Mouse (Mus musculus): ENCODE measurements at regions not wholly inside any gene's neighbourhood (a gene's known extent, or its start where the extent isn't known, plus 50 kb on each side); places are given as distances from the start of the nearest gene placed in this dataset.

- H3K4me3 ChIP-seq (ENCODE audit: control insufficient read depth in 1 of 2, insufficient read depth in 1 of 2, low read depth in 2 of 2, low read length in 2 of 2): no peak overlapping the region
- H3K9ac ChIP-seq (ENCODE audit: control insufficient read depth, low read depth, low read length, poor library complexity, severe bottlenecking): no peak overlapping the region
- H3K36me3 ChIP-seq (ENCODE audit: control insufficient read depth in 1 of 2, insufficient read depth in 2 of 2, low read length in 2 of 2): no peaks in the 10 kb centered on the region
- peak; percentile 7 for DNase-seq (ENCODE audit: low read depth, low spot score)
- no peaks in the 10 kb centered on the region for H3K79me2 ChIP-seq (ENCODE audit: control insufficient read depth, insufficient read depth, low read length, poor library complexity)
- H3K9me3 ChIP-seq (replicated peaks; ENCODE audit: insufficient read depth, low read length): no peaks in the 10 kb centered on the region
- H3K27me3 ChIP-seq (ENCODE audit: control insufficient read depth in 1 of 2, insufficient read depth in 2 of 2, low read length in 2 of 2): no peaks in the 10 kb centered on the region
- TF ChIP-seq JUND (IDR thresholded peaks at IDR 0.05; ENCODE audit: low read depth, low read length) (no peak), POLR2A (IDR thresholded peaks at IDR 0.05; ENCODE audit: control insufficient read depth in 1 of 2, insufficient read depth in 1 of 2, low read depth in 1 of 2, low read length in 2 of 2, poor library complexity in 1 of 2) (no peak), MYB (IDR thresholded peaks at IDR 0.05; ENCODE audit: low read depth, low read length) (no peak), E2F4 (IDR thresholded peaks at IDR 0.05; ENCODE audit: borderline replicate concordance, low read depth, low read length) (no peak), USF2 (IDR thresholded peaks at IDR 0.05; ENCODE audit: borderline replicate concordance in 1 of 2, insufficient read depth in 1 of 2, low read depth in 1 of 2, low read length in 2 of 2) (no peak), MAZ (IDR thresholded peaks at IDR 0.05; ENCODE audit: low read depth, low read length) (no peak), CTCF (IDR thresholded peaks at IDR 0.05 in 2 of 3, conservative IDR thresholded peaks at IDR 0.05 in 1 of 3; ENCODE audit: control insufficient read depth in 1 of 3, insufficient read depth in 1 of 3, low read depth in 2 of 3, low read length in 3 of 3, poor library complexity in 1 of 3, severe bottlenecking in 1 of 3) (no peak)
- H3K27ac ChIP-seq (ENCODE audit: control insufficient read depth, low read depth, low read length): no peak overlapping the region
- H3K4me1 ChIP-seq (ENCODE audit: control insufficient read depth in 1 of 2, insufficient read depth in 2 of 2, low read length in 2 of 2): no peaks in the 10 kb centered on the region
Observed at GRCm38 (mm10) chr2:46251562-46251961, 1134.4 kb upstream of the Zeb2 start.

- peaks cover 0 to 5% of the 10 kb centered on the region in 2 experiments; a peak in 2 of 4 replicates for H3K36me3 ChIP-seq (ENCODE audit: control insufficient read depth in 1 of 2, insufficient read depth in 2 of 2, low read length in 2 of 2)
- no peaks in the 10 kb centered on the region for H3K79me2 ChIP-seq (ENCODE audit: control insufficient read depth, insufficient read depth, low read length, poor library complexity)
- no peak for TF ChIP-seq JUND (IDR thresholded peaks at IDR 0.05; ENCODE audit: low read depth, low read length)
- TF ChIP-seq USF2 (IDR thresholded peaks at IDR 0.05; ENCODE audit: borderline replicate concordance in 1 of 2, insufficient read depth in 1 of 2, low read depth in 1 of 2, low read length in 2 of 2): no peak
- no peak for TF ChIP-seq RCOR1 (IDR thresholded peaks at IDR 0.05; ENCODE audit: low read depth, low read length)
- 0 out of 2 replicates have a peak, but pooled peaks have one; percentile 13 for TF ChIP-seq TCF12 (IDR thresholded peaks at IDR 0.05; ENCODE audit: low read depth, low read length)
- TF ChIP-seq CTCF (IDR thresholded peaks at IDR 0.05 in 2 of 3, conservative IDR thresholded peaks at IDR 0.05 in 1 of 3; ENCODE audit: control insufficient read depth in 1 of 3, insufficient read depth in 1 of 3, low read depth in 2 of 3, low read length in 3 of 3, poor library complexity in 1 of 3, severe bottlenecking in 1 of 3): no peak
- peak; percentile 31; the same call in 1 of the 2 replicates for TF ChIP-seq GATA1 (IDR thresholded peaks at IDR 0.05; ENCODE audit: low read depth, low read length)
- peak; percentile 21 to 54; a peak in 2 of 4 replicates for TF ChIP-seq EP300 (IDR thresholded peaks at IDR 0.05; ENCODE audit: low read depth in 1 of 2, low read length in 2 of 2)
- TF ChIP-seq ELF1 (IDR thresholded peaks at IDR 0.05; ENCODE audit: low read depth, low read length): 0 out of 2 replicates have a peak, but pooled peaks have one; percentile 20
- TF ChIP-seq NRF1 (IDR thresholded peaks at IDR 0.05; ENCODE audit: insufficient read depth, low read depth, low read length, poor library complexity, severe bottlenecking): no peak
- TF ChIP-seq POLR2AphosphoS5 (IDR thresholded peaks at IDR 0.05; ENCODE audit: borderline replicate concordance, low read depth, low read length): no peak
- TF ChIP-seq SMC3 (IDR thresholded peaks at IDR 0.05; ENCODE audit: low read depth, low read length): 0 out of 2 replicates have a peak, but pooled peaks have one; percentile 14
- TF ChIP-seq UBTF (IDR thresholded peaks at IDR 0.05; ENCODE audit: borderline replicate concordance, insufficient read depth, low read depth, low read length): no peak
- no peak for TF ChIP-seq NELFE (IDR thresholded peaks at IDR 0.05; ENCODE audit: low read depth, low read length)
- 0 out of 2 replicates have a peak, but pooled peaks have one; percentile 4 for TF ChIP-seq ZC3H11A (IDR thresholded peaks at IDR 0.05; ENCODE audit: low read depth, low read length)
- TF ChIP-seq USF1 (IDR thresholded peaks at IDR 0.05; ENCODE audit: low read depth, low read length): no peak
- peak overlapping the region in 1 of 2 experiments; percentile 43; a peak in 1 of 4 replicates for H3K4me3 ChIP-seq (ENCODE audit: control insufficient read depth in 1 of 2, insufficient read depth in 1 of 2, low read depth in 2 of 2, low read length in 2 of 2)
- peaks cover 0 to 2% of the 10 kb centered on the region in 2 experiments; a peak in 1 of 4 replicates for H3K4me1 ChIP-seq (ENCODE audit: control insufficient read depth in 1 of 2, insufficient read depth in 2 of 2, low read length in 2 of 2)
- peak; percentile 83 for DNase-seq (ENCODE audit: low read depth, low spot score)
- H3K27ac ChIP-seq (ENCODE audit: control insufficient read depth, low read depth, low read length): no peak overlapping the region
- no peaks in the 10 kb centered on the region for H3K9me3 ChIP-seq (replicated peaks; ENCODE audit: insufficient read depth, low read length)
- H3K9ac ChIP-seq (ENCODE audit: control insufficient read depth, low read depth, low read length, poor library complexity, severe bottlenecking): peak overlapping the region; percentile 18; the same call in 1 of the 2 replicates
- H3K27me3 ChIP-seq (ENCODE audit: control insufficient read depth in 1 of 2, insufficient read depth in 2 of 2, low read length in 2 of 2): no peaks in the 10 kb centered on the region
Observed at GRCm38 (mm10) chr2:46245717-46246116, 1128.5 kb upstream of the Zeb2 start.
